11 mouse cellular contexts compared by ENCODE assay signal in genomic region chr11:82399621-82400020, GRCm38 (mm10). TPM values are rescaled to one million over a fixed set of nuclear protein-coding genes. Genes with fewer than 3 reads are reported as not detected.
DNase-seq lines count a peak whose midpoint lies in the region; ATAC-seq and TF ChIP-seq lines count a peak whose summit lies in the region.
"Had no signal": no experiment of that assay in that cellular context is flagged by ENCODE, and none has a peak within 500 bp of the region (broad histone marks: within the 10 kb centered on the region; RNA-seq: fewer than 3 reads in every experiment).

No protein-coding gene starts in this region.

- H3K4me1 ChIP-seq in lung, embryonic 14.5 days (ENCODE audit: insufficient read depth): no peaks in the 10 kb centered on the region
- peaks cover 16% of the 10 kb centered on the region for H3K4me1 ChIP-seq in hindbrain, embryonic 13.5 days (replicated peaks)
- H3K4me1 ChIP-seq: heart, embryonic 15.5 days; midbrain, embryonic 12.5 days had no signal

- H3K36me3 ChIP-seq in lung, embryonic 14.5 days (ENCODE audit: insufficient read depth): no peaks in the 10 kb centered on the region
- H3K36me3 ChIP-seq in hindbrain, embryonic 13.5 days: no peaks in the 10 kb centered on the region
- H3K36me3 ChIP-seq: heart, embryonic 15.5 days; midbrain, embryonic 12.5 days had no signal

- peak; percentile 33 to 49 for DNase-seq in cerebellum, postnatal 4 days (ENCODE audit: low spot score in 2 of 2)
- peak; percentile 53 for DNase-seq in left cerebral cortex, postnatal 4 days
- no peak for DNase-seq in left cerebral cortex, adult 11 months (ENCODE audit: low spot score)
- peak; percentile 3 for DNase-seq in adipocyte (ENCODE audit: low spot score)
- peak; percentile 44 for DNase-seq in lung, embryonic 14.5 days
- no peak for DNase-seq in right cerebral cortex, postnatal 25 days

- H3K9ac ChIP-seq in lung, embryonic 14.5 days: no peak overlapping the region
- H3K9ac ChIP-seq in hindbrain, embryonic 13.5 days: no peak overlapping the region
- H3K9ac ChIP-seq: heart, embryonic 15.5 days; midbrain, embryonic 12.5 days had no signal

- no peak overlapping the region for H3K27ac ChIP-seq in lung, embryonic 14.5 days (ENCODE audit: low read depth)
- H3K27ac ChIP-seq in hindbrain, embryonic 13.5 days: no peak overlapping the region
- H3K27ac ChIP-seq: heart, embryonic 15.5 days; midbrain, embryonic 12.5 days had no signal

- ATAC-seq in cerebellum, adult (ENCODE audit: insufficient number of reproducible peaks, low FRiP score, low TSS enrichment): no peak
- no peak for ATAC-seq in lung, embryonic 14.5 days (ENCODE audit: insufficient read depth)
- ATAC-seq in hindbrain, embryonic 13.5 days (ENCODE audit: low FRiP score): no peak
- ATAC-seq: Patski had no signal

- H3K27me3 ChIP-seq in lung, embryonic 14.5 days (ENCODE audit: insufficient read depth, low read length): no peaks in the 10 kb centered on the region
- peaks cover 37% of the 10 kb centered on the region for H3K27me3 ChIP-seq in hindbrain, embryonic 13.5 days

- WGBS in lung, embryonic 14.5 days: 12% methylated on average over 3 of the region's 3 CpGs
- 31% methylated on average over 3 of the region's 3 CpGs for WGBS in hindbrain, embryonic 13.5 days

- H3K4me3 ChIP-seq in lung, embryonic 14.5 days (ENCODE audit: low read depth, low read length): no peak overlapping the region
- no peak overlapping the region for H3K4me3 ChIP-seq in hindbrain, embryonic 13.5 days
- H3K4me3 ChIP-seq: heart, embryonic 15.5 days; midbrain, embryonic 12.5 days had no signal

- intact Hi-C loops in left cerebral cortex, postnatal 4 days (cut with DNase I): loop anchor here (10.0 kb wide), 1 partner anchor 215 kb away; no protein-coding TSS in a partner anchor

- peak; percentile 66 for TF ChIP-seq CTCF in lung, embryonic 14.5 days (IDR thresholded peaks at IDR 0.05; ENCODE audit: low read depth)

- no peak overlapping the region for H3K4me2 ChIP-seq in lung, embryonic 14.5 days
- no peak overlapping the region for H3K4me2 ChIP-seq in hindbrain, embryonic 13.5 days
- H3K4me2 ChIP-seq: heart, embryonic 15.5 days; midbrain, embryonic 12.5 days had no signal

- H3K9me3 ChIP-seq in lung, embryonic 14.5 days (ENCODE audit: low read depth, low read length): no peaks in the 10 kb centered on the region
- no peaks in the 10 kb centered on the region for H3K9me3 ChIP-seq in hindbrain, embryonic 13.5 days
- H3K9me3 ChIP-seq: heart, embryonic 15.5 days; midbrain, embryonic 12.5 days had no signal

RNA-seq across cellular contexts. Expression of gene Tmem132e, which starts 10.9 kb away (rescaled TPM):
- 10 to 100 TPM; 16.0 to 16.8 TPM for total RNA-seq in left cerebral cortex, postnatal 4 days (2021)
- polyA plus RNA-seq in lung, embryonic 14.5 days (2014; fragmentation: Nextera tagmentation; extraction: Ambion mirVana): 0.33 and 0.38 TPM in 2 replicates
- 2.0 and 2.2 TPM in 2 replicates for polyA plus RNA-seq in hindbrain, embryonic 13.5 days (2015; fragmentation: Nextera tagmentation; extraction: Ambion mirVana)

Comparison
In these comparisons a context has a peak if more than half of its experiments do, and no peak if none do; other contexts are left out.
1. DNase-seq: peak in cerebellum, postnatal 4 days (2 of 2), left cerebral cortex, postnatal 4 days (single experiment), adipocyte (single experiment) and lung, embryonic 14.5 days (single experiment); none in left cerebral cortex, adult 11 months (single experiment) and right cerebral cortex, postnatal 25 days (single experiment).